Mouse (Mus musculus) ES-Bruce4 (cell line): Measurements from ENCODE around the gene Nusap1.

Source experiments
- CTCF ChIP-seq: IDR thresholded peaks from one replicate; pipeline ENCODE4 v1.8.1; 2011; ENCODE audit warnings: low read depth, low read length
- EP300 ChIP-seq: IDR thresholded peaks from 2 replicates; pipeline ENCODE4 v1.6.1; 2011; ENCODE audit warnings: low read depth, low read length; ENCODE audit not compliant: insufficient read depth

DNA sequence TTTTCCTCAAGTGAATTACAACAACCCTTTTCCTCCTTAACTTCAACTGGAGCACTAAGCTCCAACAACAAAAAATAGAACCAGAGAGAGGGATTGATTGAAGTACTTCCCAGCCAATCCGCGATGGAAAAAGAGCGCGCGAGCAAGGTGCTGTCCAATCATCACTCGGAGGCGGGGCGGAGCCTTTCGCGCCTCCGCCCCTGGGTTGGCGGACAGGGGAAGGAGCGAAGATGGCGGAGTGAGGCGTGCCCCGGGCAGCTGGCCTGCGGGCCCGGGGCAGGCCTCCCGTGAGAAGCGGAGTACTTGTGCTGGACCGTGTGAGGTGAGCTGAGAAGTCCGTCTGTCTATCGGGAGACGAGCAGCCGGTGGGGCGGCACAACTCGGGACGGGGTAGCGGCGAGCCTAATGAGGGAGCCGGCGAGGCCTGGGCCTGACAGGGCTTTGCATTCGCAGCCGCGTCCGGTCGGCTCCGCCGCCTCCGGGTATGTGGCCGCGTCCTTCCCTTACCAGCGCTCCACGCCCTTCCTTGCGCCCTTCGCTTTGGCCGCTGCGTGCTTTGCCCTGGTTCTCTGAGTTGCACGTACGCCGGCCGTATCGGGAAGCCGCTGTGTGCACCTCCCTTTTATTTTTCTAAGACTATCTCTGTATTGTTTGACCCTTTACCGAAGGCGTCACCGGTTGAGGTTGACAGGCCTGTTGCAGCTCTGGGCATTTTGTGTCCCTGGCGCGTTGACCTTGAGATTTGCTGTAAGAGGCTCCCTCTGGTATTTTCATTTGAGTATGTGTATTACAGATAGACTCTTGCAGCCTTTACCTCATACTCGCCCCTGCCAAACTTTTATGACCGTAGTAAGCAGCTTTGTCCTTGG, 23.8 kb upstream of the Nusap1 start:
- TF ChIP-seq CTCF (no peak), EP300 (no peak)
